Mouse (Mus musculus) intestine, embryonic 14.5 days (tissue): Measurements from ENCODE around the gene Ccn6. TPM values are rescaled to one million over a fixed set of nuclear protein-coding genes. Genes with fewer than 3 reads are reported as not detected.

ENCODE experiments used
- ATAC-seq: fragments of 200-750 bp; cut with Nextera tagmentation; replicated peaks from 2 replicates; pipeline ENCODE4 v1.8.0; 2017; ENCODE audit warnings: low read depth, moderate number of reproducible peaks, moderate TSS enrichment, moderate library complexity; ENCODE audit not compliant: low FRiP score, low TSS enrichment
- DNase-seq: peaks from one replicate; pipeline ENCODE4 v3.0.0-alpha.2; 2018; ENCODE audit warnings: low spot score
- H3K27ac ChIP-seq: fragments of 300-500 bp; sonication (generic); 2 replicates; pipeline ENCODE4 v1.5.1; 2014; ENCODE audit warnings: low read depth, mild to moderate bottlenecking, control low read depth
- H3K27me3 ChIP-seq: fragments of 300-500 bp; sonication (generic); replicated peaks from 2 replicates; pipeline ENCODE4 v1.6.1; 2014; ENCODE audit warnings: low read length, control low read depth; ENCODE audit not compliant: control insufficient read depth, insufficient read depth
- H3K36me3 ChIP-seq: fragments of 300-500 bp; sonication (generic); 2 replicates; pipeline ENCODE4 v1.6.1; 2014; ENCODE audit warnings: low read length, control low read depth; ENCODE audit not compliant: control insufficient read depth, insufficient read depth
- H3K4me1 ChIP-seq: fragments of 300-500 bp; sonication (generic); replicated peaks from 2 replicates; pipeline ENCODE4 v1.6.1; 2014; ENCODE audit warnings: low read length, control low read depth, mixed read lengths; ENCODE audit not compliant: control insufficient read depth, insufficient read depth
- H3K4me2 ChIP-seq: fragments of 300-500 bp; sonication (generic); 2 replicates; pipeline ENCODE4 v1.6.1; 2014; ENCODE audit warnings: low read length
- H3K4me3 ChIP-seq: fragments of 300-500 bp; sonication (generic); 2 replicates; pipeline ENCODE4 v1.5.1; 2014; ENCODE audit warnings: low read depth, low read length, control low read depth, mixed read lengths
- H3K9ac ChIP-seq: fragments of 300-500 bp; sonication (generic); 2 replicates; pipeline ENCODE4 v1.6.1; 2014; ENCODE audit warnings: mild to moderate bottlenecking, low read length
- H3K9me3 ChIP-seq: fragments of 300-500 bp; sonication (generic); 2 replicates; pipeline ENCODE4 v1.6.1; 2016; ENCODE audit warnings: low read length, control low read depth; ENCODE audit not compliant: control insufficient read depth
- WGBS: fragments of 180-500 bp; shearing (Covaris S2); extraction: QIAGEN DNeasy Blood & Tissue Kit; methylation state at CpG from one replicate; pipeline ENCODE4 v1.1.7; 2014; 5-methylcytosine and 5-hydroxymethylcytosine counted together
- polyA plus RNA-seq: library from polyadenylated mRNA; unstranded; fragments of >200 nt; fragmentation: Nextera tagmentation; extraction: Ambion mirVana; gene quantifications from 2 replicates; pipeline ENCODE4 v1.2.1, GENCODE M21; 2014

Gene Ccn6
- polyA plus RNA-seq, 1 experiment from 2014 or later: 0.32 TPM

DNA sequence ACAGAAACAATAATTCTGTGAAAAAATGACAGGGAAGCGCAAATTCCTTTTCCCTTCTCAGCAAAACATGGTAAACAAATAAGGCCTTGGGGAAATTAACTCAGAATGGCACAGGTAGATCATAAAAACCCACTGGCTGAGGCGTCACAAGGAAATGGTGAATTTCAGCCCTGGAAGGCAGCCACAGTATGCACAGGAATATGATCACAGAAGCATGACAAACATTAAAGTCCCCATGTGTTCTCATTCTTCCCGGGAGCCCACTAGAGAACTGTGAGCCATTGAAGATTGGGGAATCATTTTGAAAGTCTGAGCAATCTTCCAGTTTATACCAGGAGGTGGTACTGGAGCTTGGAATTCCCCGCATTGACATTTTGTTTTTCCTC, 54.1 kb downstream of the Ccn6 start:
- no peak overlapping the region for H3K9ac ChIP-seq
- H3K9me3 ChIP-seq: no peaks in the 10 kb centered on the region
- no peak for ATAC-seq
- no peaks in the 10 kb centered on the region for H3K4me1 ChIP-seq
- H3K4me2 ChIP-seq: no peak overlapping the region
- H3K27me3 ChIP-seq: no peaks in the 10 kb centered on the region
- H3K4me3 ChIP-seq: no peak overlapping the region
- H3K36me3 ChIP-seq: peaks cover 8% of the 10 kb centered on the region
- no peak overlapping the region for H3K27ac ChIP-seq
- 56% methylated on average over 4 of the region's 4 CpGs for WGBS
- DNase-seq: no peak

DNA sequence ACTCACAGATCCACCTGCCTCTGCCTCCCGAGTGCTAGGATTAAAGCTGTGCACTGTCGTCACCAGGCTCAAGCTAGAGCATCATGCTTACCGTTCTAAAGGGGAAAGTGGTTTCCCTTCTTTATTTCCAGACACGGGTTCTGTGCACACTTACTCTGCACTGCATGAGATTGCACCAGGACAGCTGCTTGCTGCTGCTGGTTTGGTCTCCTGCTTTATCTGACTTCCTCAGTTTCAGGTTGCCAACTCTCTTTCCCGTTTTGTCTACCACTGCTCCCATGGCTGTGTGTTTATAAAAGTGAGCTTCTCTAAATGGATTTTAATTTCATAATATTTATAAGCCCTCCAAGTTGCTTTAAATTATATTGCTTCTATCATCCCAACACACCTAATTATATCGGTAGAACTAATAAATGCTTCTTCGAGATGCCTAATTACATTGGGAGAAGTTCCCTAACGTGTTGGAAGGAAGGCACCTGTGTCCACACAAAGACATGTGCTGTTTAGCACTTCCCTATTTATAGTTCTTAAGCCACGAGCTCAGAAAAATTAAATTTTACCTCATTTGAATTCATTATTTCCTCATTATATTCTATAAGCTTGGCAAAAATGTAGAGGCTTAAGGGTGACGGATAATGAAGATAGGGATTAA, 54.6 kb downstream of the Ccn6 start:
- Histone ChIP-seq H3K27me3 (no peaks in the 10 kb centered on the region), H3K36me3 (peaks cover 8% of the 10 kb centered on the region), H3K9ac (no peak overlapping the region), H3K27ac (no peak overlapping the region), H3K4me2 (no peak overlapping the region), H3K9me3 (no peaks in the 10 kb centered on the region), H3K4me3 (no peak overlapping the region), H3K4me1 (no peaks in the 10 kb centered on the region)
- 64% methylated on average over 10 of the region's 10 CpGs for WGBS
- DNase-seq (no peak), ATAC-seq (no peak)

DNA sequence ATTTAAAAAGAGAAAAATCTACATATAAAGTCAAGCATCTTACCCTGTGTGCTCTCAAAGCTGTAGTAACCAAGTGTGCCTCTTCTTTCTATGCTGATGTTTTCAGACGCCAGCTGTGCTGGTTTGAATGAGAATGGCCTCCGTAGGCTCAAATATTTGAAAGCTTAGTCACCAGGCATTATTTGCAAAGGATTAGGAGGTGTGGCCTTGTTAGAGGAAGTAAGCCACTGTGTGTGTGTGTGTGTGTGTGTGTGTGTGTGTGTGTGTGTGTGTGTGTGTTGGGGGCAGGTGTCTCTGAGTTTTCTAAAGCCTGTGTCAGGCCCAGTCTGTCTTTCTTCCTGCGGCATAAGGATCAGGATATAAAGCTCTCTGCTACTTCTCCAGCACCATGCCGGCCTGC, 56.7 kb downstream of the Ccn6 start:
- 60% methylated on average over 4 of the region's 4 CpGs for WGBS

DNA sequence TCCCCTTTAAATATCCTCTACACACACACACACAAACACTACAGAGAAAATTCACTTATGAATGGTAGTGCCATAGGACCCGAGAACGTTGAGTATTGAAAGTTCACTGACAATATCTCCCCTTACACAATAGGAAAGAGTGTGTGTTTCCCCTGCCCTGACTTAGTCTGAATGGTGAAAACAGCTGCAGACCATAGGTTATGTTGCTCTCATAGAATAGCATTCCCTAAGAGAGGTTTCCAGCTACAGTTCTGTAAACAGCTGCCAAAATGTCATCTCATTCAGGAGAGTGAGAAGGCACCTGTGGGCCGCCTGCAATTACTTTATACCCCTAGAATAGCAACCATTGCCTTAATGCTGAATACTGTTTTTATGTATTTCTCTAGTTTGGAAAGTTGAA, 57.2 kb downstream of the Ccn6 start:
- 70% methylated on average over 3 of the region's 3 CpGs for WGBS
- Histone ChIP-seq H3K27me3 (no peaks in the 10 kb centered on the region), H3K36me3 (peaks cover 8% of the 10 kb centered on the region), H3K9ac (no peak overlapping the region), H3K4me1 (no peaks in the 10 kb centered on the region), H3K9me3 (no peaks in the 10 kb centered on the region), H3K27ac (no peak overlapping the region), H3K4me3 (no peak overlapping the region), H3K4me2 (no peak overlapping the region)
- DNase-seq (no peak), ATAC-seq (no peak)

More for the DNA sequence above, 56.7 kb downstream of the Ccn6 start:
- DNase-seq (no peak), ATAC-seq (no peak)
- Histone ChIP-seq H3K27ac (no peak overlapping the region), H3K36me3 (peaks cover 8% of the 10 kb centered on the region), H3K4me1 (no peaks in the 10 kb centered on the region), H3K27me3 (no peaks in the 10 kb centered on the region), H3K4me2 (no peak overlapping the region), H3K9ac (no peak overlapping the region), H3K4me3 (no peak overlapping the region), H3K9me3 (no peaks in the 10 kb centered on the region)

DNA sequence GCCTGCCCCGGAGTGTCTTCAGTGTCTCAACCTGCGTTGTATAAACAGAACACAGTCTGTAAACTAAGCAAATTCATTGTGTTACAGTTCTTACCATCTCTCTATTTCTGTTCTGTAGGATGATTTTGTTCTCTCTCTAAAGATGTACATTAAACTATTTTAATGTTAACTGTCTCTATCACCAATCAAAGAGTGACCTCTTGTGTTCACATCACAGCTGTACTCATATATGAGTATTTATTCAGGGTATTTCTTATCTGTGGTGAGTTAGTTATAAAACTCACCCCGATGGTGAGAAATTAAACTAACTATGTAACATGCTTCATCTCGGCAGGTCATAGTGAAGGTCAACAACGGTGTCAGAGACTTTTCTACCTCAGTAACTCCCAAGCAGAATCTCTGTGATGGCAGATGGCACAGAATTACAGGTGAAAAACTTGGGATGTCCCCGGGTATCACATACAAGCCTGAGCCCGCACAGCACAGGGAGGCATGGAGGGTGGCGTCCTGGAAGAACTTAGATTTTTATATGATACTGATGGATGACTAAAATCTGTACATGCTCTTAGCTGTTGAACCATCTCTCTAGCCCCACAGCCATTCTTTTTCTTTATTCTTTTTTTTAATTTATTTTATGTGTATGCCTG, 58.7 kb downstream of the Ccn6 start:
- WGBS: 88% methylated on average over 8 of the region's 8 CpGs
- no peak for ATAC-seq

More for the DNA sequence above, 58.7 kb downstream of the Ccn6 start:
- Histone ChIP-seq H3K4me3 (no peak overlapping the region), H3K27ac (no peak overlapping the region), H3K4me2 (no peak overlapping the region), H3K36me3 (no peaks in the 10 kb centered on the region; the same call in 1 of the 2 replicates), H3K9ac (no peak overlapping the region), H3K27me3 (no peaks in the 10 kb centered on the region), H3K9me3 (no peaks in the 10 kb centered on the region), H3K4me1 (no peaks in the 10 kb centered on the region)
- DNase-seq: no peak

Other genes starting within 250 kb of the Ccn6 start
- 69.6 and 70.2 TPM in 2 replicates for gene Lama4, start 198.3 kb downstream of the Ccn6 start, polyA plus RNA-seq
- gene Fam229b, start 29.9 kb downstream of the Ccn6 start, polyA plus RNA-seq: 8.0 and 9.5 TPM in 2 replicates
- gene Tube1, start 29.8 kb downstream of the Ccn6 start, polyA plus RNA-seq: 14.2 and 17.3 TPM in 2 replicates
- 35.7 and 36.0 TPM in 2 replicates for gene Fyn, start 205.1 kb upstream of the Ccn6 start, polyA plus RNA-seq